14 mouse cellular contexts compared by ENCODE assay signal in the genomic region with DNA sequence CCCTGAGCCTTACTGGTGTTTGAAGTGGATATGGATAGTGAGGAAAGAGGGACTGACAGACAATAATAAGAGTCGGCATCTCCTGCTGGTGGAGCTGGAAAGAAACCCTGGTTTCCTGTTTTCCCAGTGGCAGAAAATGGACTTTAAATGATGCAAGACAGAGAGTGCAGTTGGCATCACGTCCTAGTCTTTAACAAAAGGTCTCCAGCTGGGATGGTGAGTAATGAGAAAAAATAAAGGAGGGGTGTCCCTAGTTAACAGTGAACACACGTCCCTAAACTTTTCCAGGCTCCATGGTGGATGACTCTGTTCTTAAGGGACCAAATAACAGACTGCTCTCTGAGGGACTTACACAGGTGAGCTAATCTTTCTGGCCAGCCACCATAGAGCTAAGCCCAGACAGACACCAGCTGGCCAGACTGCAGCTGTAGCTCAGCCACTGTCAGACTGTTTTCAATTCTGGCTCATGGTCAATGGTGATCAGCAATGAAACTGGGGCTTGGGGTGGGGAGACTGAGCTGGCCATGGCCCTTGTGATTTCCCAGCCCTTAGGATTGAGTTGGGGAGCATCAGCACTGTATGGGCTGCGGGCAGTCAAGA. TPM values are rescaled to one million over a fixed set of nuclear protein-coding genes. Genes with fewer than 3 reads are reported as not detected.
DNase-seq lines count a peak whose midpoint lies in the region; ATAC-seq and TF ChIP-seq lines count a peak whose summit lies in the region.
"Had no signal": no experiment of that assay in that cellular context is flagged by ENCODE, and none has a peak within 500 bp of the region (broad histone marks: within the 10 kb centered on the region; RNA-seq: fewer than 3 reads in every experiment).

No protein-coding gene starts in this region.

- DNase-seq in cerebellum, postnatal 10 days, result peak; percentile 15 to 17
- DNase-seq in cerebellum, adult 8-10 months, result no peak
- no peak for DNase-seq in heart, postnatal 4 days
- no peak for DNase-seq in layer of hippocampus, adult 8-10 months (ENCODE audit: low spot score in 2 of 2)
- DNase-seq in thymus, adult 2 months, result no peak
- DNase-seq: liver, embryonic 13.5 days had no signal

- H3K27me3 ChIP-seq in heart, embryonic 16.5 days (ENCODE audit: control insufficient read depth, insufficient read depth, low read length), result no peaks in the 10 kb centered on the region
- no peaks in the 10 kb centered on the region for H3K27me3 ChIP-seq in forebrain, embryonic 16.5 days (replicated peaks; ENCODE audit: control insufficient read depth, insufficient read depth, low read length)
- no peaks in the 10 kb centered on the region for H3K27me3 ChIP-seq in myocyte (ENCODE audit: control insufficient read depth, insufficient read depth, insufficient read length)
- no peaks in the 10 kb centered on the region for H3K27me3 ChIP-seq in thymus, adult 2 months (ENCODE audit: control insufficient read depth, insufficient read depth, low read length)
- H3K27me3 ChIP-seq: liver, embryonic 13.5 days had no signal

- peaks cover 48% of the 10 kb centered on the region for H3K36me3 ChIP-seq in heart, embryonic 16.5 days (ENCODE audit: control insufficient read depth, insufficient read depth)
- H3K36me3 ChIP-seq in forebrain, embryonic 16.5 days (ENCODE audit: control insufficient read depth, insufficient read depth), result no peaks in the 10 kb centered on the region
- H3K36me3 ChIP-seq in myocyte (ENCODE audit: control insufficient read depth, insufficient read depth), result no peaks in the 10 kb centered on the region
- H3K36me3 ChIP-seq in thymus, adult 2 months (ENCODE audit: control insufficient read depth, insufficient read depth, low read length), result no peaks in the 10 kb centered on the region
- H3K36me3 ChIP-seq: liver, embryonic 13.5 days had no signal

- 54% methylated on average over 4 of the region's 4 CpGs for WGBS in heart, embryonic 16.5 days
- 40% methylated on average over 4 of the region's 4 CpGs for WGBS in forebrain, embryonic 16.5 days
- WGBS in thymus, adult 2 months, result 88% methylated on average over 4 of the region's 4 CpGs

- TF ChIP-seq POLR2A in myocyte (IDR thresholded peaks at IDR 0.05; ENCODE audit: insufficient read length, low read depth), result no peak
- no peak for TF ChIP-seq POLR2A in thymus, adult 2 months (IDR thresholded peaks at IDR 0.05; ENCODE audit: control insufficient read depth, extremely low read depth, insufficient read depth, low read length, poor library complexity)

- TF ChIP-seq CTCF in thymus, adult 2 months (IDR thresholded peaks at IDR 0.05; ENCODE audit: borderline replicate concordance, control insufficient read depth, extremely low read depth, insufficient read depth, low read length, poor library complexity), result no peak

- H3K9me3 ChIP-seq in heart, embryonic 16.5 days (replicated peaks; ENCODE audit: control insufficient read depth, low read length), result no peaks in the 10 kb centered on the region
- no peaks in the 10 kb centered on the region for H3K9me3 ChIP-seq in forebrain, embryonic 16.5 days (ENCODE audit: control insufficient read depth, low read length)
- H3K9me3 ChIP-seq: liver, embryonic 13.5 days had no signal

- H3K9ac ChIP-seq in heart, embryonic 16.5 days (ENCODE audit: low read length), result no peak overlapping the region; the same call in none of the 2 replicates
- no peak overlapping the region for H3K9ac ChIP-seq in forebrain, embryonic 16.5 days (replicated peaks; ENCODE audit: low read depth, low read length)
- H3K9ac ChIP-seq: liver, embryonic 13.5 days had no signal

- peaks cover 73% of the 10 kb centered on the region for H3K4me1 ChIP-seq in heart, embryonic 16.5 days (ENCODE audit: control insufficient read depth, insufficient read depth, low read length)
- peaks cover 4% of the 10 kb centered on the region; the same call in 1 of the 2 replicates for H3K4me1 ChIP-seq in forebrain, embryonic 16.5 days (replicated peaks; ENCODE audit: control insufficient read depth, insufficient read depth, low read length)
- no peaks in the 10 kb centered on the region for H3K4me1 ChIP-seq in thymus, adult 2 months (replicated peaks; ENCODE audit: control insufficient read depth, insufficient read depth, low read length)

- no peak overlapping the region for H3K4me3 ChIP-seq in heart, embryonic 16.5 days (ENCODE audit: low read length)
- no peak overlapping the region for H3K4me3 ChIP-seq in forebrain, embryonic 16.5 days (replicated peaks; ENCODE audit: low read length)
- no peak overlapping the region for H3K4me3 ChIP-seq in myocyte
- no peak overlapping the region for H3K4me3 ChIP-seq in thymus, adult 2 months (ENCODE audit: control insufficient read depth, insufficient read depth, low read length)
- H3K4me3 ChIP-seq: liver, embryonic 13.5 days had no signal

- H3K4me2 ChIP-seq in heart, embryonic 16.5 days (ENCODE audit: low read depth, low read length), result no peak overlapping the region
- no peak overlapping the region for H3K4me2 ChIP-seq in forebrain, embryonic 16.5 days (ENCODE audit: low read length)
- peak overlapping the region; percentile 20 for H3K4me2 ChIP-seq in myocyte (ENCODE audit: low read depth)
- H3K4me2 ChIP-seq: liver, embryonic 13.5 days had no signal

- peak overlapping the region; percentile 73 for H3K27ac ChIP-seq in heart, embryonic 16.5 days (ENCODE audit: low read length)
- H3K27ac ChIP-seq in forebrain, embryonic 16.5 days (ENCODE audit: low read length), result no peak overlapping the region
- no peak overlapping the region for H3K27ac ChIP-seq in thymus, adult 2 months (ENCODE audit: control insufficient read depth, insufficient read depth, low read length)
- H3K27ac ChIP-seq: liver, embryonic 13.5 days; stomach, postnatal 0 days had no signal

- no peak overlapping the region for H3ac ChIP-seq in myocyte (ENCODE audit: control insufficient read depth, insufficient read length)

- no peak for ATAC-seq in heart, embryonic 16.5 days (replicated peaks; ENCODE audit: extremely low read depth, insufficient read depth, low FRiP score)
- ATAC-seq in forebrain, embryonic 16.5 days, result 0 out of 2 replicates have a peak, but pooled peaks have one; percentile 31

- H3K79me2 ChIP-seq in myocyte (ENCODE audit: control insufficient read depth, insufficient read depth), result no peaks in the 10 kb centered on the region

TF ChIP-seq in myocyte, 11 proteins besides CTCF, POLR2A, EP300 and RAD21:
- TF ChIP-seq TCF3 (IDR thresholded peaks at IDR 0.05; ENCODE audit: insufficient read length, low read depth) (peak; percentile 46), CEBPB (IDR thresholded peaks at IDR 0.05; ENCODE audit: insufficient read depth, poor library complexity, severe bottlenecking) (peak; percentile 24; the same call in 1 of the 2 replicates), TCF12 (IDR thresholded peaks at IDR 0.05; ENCODE audit: insufficient read depth, poor library complexity, severe bottlenecking) (no peak), REST (IDR thresholded peaks at IDR 0.05; ENCODE audit: insufficient read depth, insufficient read length) (no peak), MYOG (IDR thresholded peaks at IDR 0.05; ENCODE audit: control insufficient read depth in 1 of 3, insufficient read depth in 1 of 3, insufficient read length in 2 of 3, low read depth in 2 of 3) (peak; percentile 73 to 88 (median 77)), MAX (IDR thresholded peaks at IDR 0.05; ENCODE audit: low read depth) (no peak), MYOD1 (IDR thresholded peaks at IDR 0.05; ENCODE audit: control insufficient read depth in 1 of 3, insufficient read length in 2 of 3, low read depth in 2 of 3) (peak; percentile 52 to 93 (median 92))

RNA-seq across cellular contexts. Expression of gene Csrp3, which starts 13.4 kb away (rescaled TPM):
- 1,973 and 1,982 TPM in 2 replicates for polyA plus RNA-seq in heart, embryonic 16.5 days (2015; fragmentation: Nextera tagmentation; extraction: Ambion mirVana)
- total RNA-seq in heart, postnatal 4 days (2021), result 1,000 to 10,000 TPM; 1,381 to 1,460 TPM
- polyA plus RNA-seq in forebrain, embryonic 16.5 days (2015; fragmentation: Nextera tagmentation; extraction: Ambion mirVana), result not detected in 2 replicates
- polyA plus RNA-seq in myocyte (2012; fragmentation: generic; extraction: Trizol), result 158 TPM
- not detected for total RNA-seq in layer of hippocampus, adult 8-10 months (2022)
- polyA plus RNA-seq in thymus, adult 2 months (2012; rRNA removed), result 3.0 and 20.4 TPM in 2 replicates
- total RNA-seq: layer of hippocampus, postnatal 25 days; neutrophil, adult 5-6 weeks had no signal
- polyA plus RNA-seq: cortical plate, adult 2 months; small intestine, adult 2 months had no signal

RNA-seq across cellular contexts. Expression of gene Zdhhc13, which starts 45.7 kb away (rescaled TPM):
- polyA plus RNA-seq in heart, embryonic 16.5 days (2015; fragmentation: Nextera tagmentation; extraction: Ambion mirVana), result 30.5 and 33.6 TPM in 2 replicates
- total RNA-seq in heart, postnatal 4 days (2021), result 10 to 100 TPM; 21.2 to 22.6 TPM
- 52.8 and 59.4 TPM in 2 replicates for polyA plus RNA-seq in forebrain, embryonic 16.5 days (2015; fragmentation: Nextera tagmentation; extraction: Ambion mirVana)
- polyA plus RNA-seq in myocyte (2012; fragmentation: generic; extraction: Trizol), result 9.9 TPM
- total RNA-seq in layer of hippocampus, adult 8-10 months (2022), result 10 to 100 TPM; 20.7 to 25.0 (median 22.7) TPM
- polyA plus RNA-seq in thymus, adult 2 months (2012; rRNA removed), result 13.5 and 19.6 TPM in 2 replicates

RNA-seq across cellular contexts. Expression of gene E2f8, which starts 46.9 kb away (rescaled TPM):
- polyA plus RNA-seq in heart, embryonic 16.5 days (2015; fragmentation: Nextera tagmentation; extraction: Ambion mirVana), result 15.9 and 17.7 TPM in 2 replicates
- 10 to 100 TPM; 17.6 to 18.5 TPM for total RNA-seq in heart, postnatal 4 days (2021)
- 4.8 and 5.7 TPM in 2 replicates for polyA plus RNA-seq in forebrain, embryonic 16.5 days (2015; fragmentation: Nextera tagmentation; extraction: Ambion mirVana)
- polyA plus RNA-seq in myocyte (2012; fragmentation: generic; extraction: Trizol), result 19.7 TPM
- total RNA-seq in layer of hippocampus, adult 8-10 months (2022), result under 1 TPM in 2 of 4 experiments, not detected in 2; 0.09 to 0.45 TPM
- 28.3 and 44.8 TPM in 2 replicates for polyA plus RNA-seq in thymus, adult 2 months (2012; rRNA removed)

Comparison
In these comparisons a context has a peak if more than half of its experiments do, and no peak if none do; other contexts are left out.
1. DNase-seq: peak in cerebellum, postnatal 10 days (2 of 2); none in cerebellum, adult 8-10 months (single experiment), heart, postnatal 4 days (single experiment), layer of hippocampus, adult 8-10 months (0 of 2) and thymus, adult 2 months (single experiment).